Mouse (Mus musculus) lung, adult 2 months (tissue): Measurements from ENCODE around the gene Ddx54. TPM values are rescaled to one million over a fixed set of nuclear protein-coding genes. Genes with fewer than 3 reads are reported as not detected.

Experiments used
- DNase-seq: peaks from one replicate; pipeline ENCODE4 v3.0.0; 2022
- H3K4me1 ChIP-seq: fragments of 200-500 bp; 2 replicates; pipeline ENCODE4 v1.6.1; 2011; ENCODE audit warnings: low read length; ENCODE audit not compliant: control insufficient read depth, insufficient read depth
- H3K4me3 ChIP-seq: fragments of 200-500 bp; replicated peaks from 2 replicates; pipeline ENCODE3; 2011; ENCODE audit warnings: low read depth, mild to moderate bottlenecking, control low read depth, low read length; ENCODE audit errors: extremely low read depth
- CTCF ChIP-seq: fragments of 200-500 bp; IDR thresholded peaks from 2 replicates; pipeline ENCODE4 v1.5.1; 2011; ENCODE audit warnings: mild to moderate bottlenecking, low read length, control low read depth; ENCODE audit not compliant: insufficient read depth
- POLR2A ChIP-seq: fragments of 200-500 bp; IDR thresholded peaks from 2 replicates; pipeline ENCODE4 v1.6.1; 2011; ENCODE audit warnings: low read depth, mild to moderate bottlenecking, control low read depth, low read length, borderline replicate concordance; ENCODE audit errors: extremely low read depth
- WGBS: fragments of 180-500 bp; shearing (Covaris S2); methylation state at CpG from one replicate; pipeline ENCODE4 v1.1.7; 2018; 5-methylcytosine and 5-hydroxymethylcytosine counted together
- polyA plus RNA-seq: library from polyadenylated mRNA; depleted of rRNA; stranded (reverse); fragments of >200 nt; gene quantifications from 2 replicates; pipeline ENCODE4 v1.2.3, GENCODE M21; 2012

The Ddx54 gene
- polyA plus RNA-seq, 1 experiment, result 39.2 TPM

- TF ChIP-seq CTCF (no peak), POLR2A (no peak)
- Histone ChIP-seq H3K4me3 (no peak overlapping the region), H3K4me1 (no peaks in the 10 kb centered on the region)
- 83% methylated on average over 10 of the region's 10 CpGs for WGBS
- DNase-seq, result no peak
Measured at GRCm38 (mm10) chr5:120621846-120622197, 9.3 kb downstream of the Ddx54 start.

GRCm38 (mm10) chr5:120622198-120622851 is 9.8 kb downstream of the Ddx54 start:
- no peak overlapping the region for H3K4me3 ChIP-seq
- 63% methylated on average over 5 of the region's 5 CpGs for WGBS
- DNase-seq, result no peak
- no peak for TF ChIP-seq POLR2A
- no peak for TF ChIP-seq CTCF
- H3K4me1 ChIP-seq, result no peaks in the 10 kb centered on the region

GRCm38 (mm10) chr5:120624427-120624826 is 11.9 kb downstream of the Ddx54 start:
- no peak for DNase-seq
- Histone ChIP-seq H3K4me1 (no peaks in the 10 kb centered on the region), H3K4me3 (no peak overlapping the region)
- no peak for TF ChIP-seq CTCF
- TF ChIP-seq POLR2A, result no peak
- WGBS, result 84% methylated on average over 10 of the region's 10 CpGs

GRCm38 (mm10) chr5:120626399-120626798 is 13.9 kb downstream of the Ddx54 start:
- 66% methylated on average over 19 of the region's 19 CpGs for whole genome bisulfite sequencing
- Histone ChIP-seq H3K4me3 (no peak overlapping the region), H3K4me1 (no peaks in the 10 kb centered on the region)
- no peak for DNase-seq
- TF ChIP-seq POLR2A (no peak), CTCF (no peak)

GRCm38 (mm10) chr5:120627515-120628300 is 15.2 kb downstream of the Ddx54 start:
- Histone ChIP-seq H3K4me1 (no peaks in the 10 kb centered on the region), H3K4me3 (no peak overlapping the region)
- 89% methylated on average over 15 of the region's 15 CpGs for WGBS
- DNase-seq, result no peak
- TF ChIP-seq POLR2A, result no peak

GRCm38 (mm10) chr5:120628624-120629023 is 16.1 kb downstream of the Ddx54 start:
- H3K4me1 ChIP-seq, result no peaks in the 10 kb centered on the region
- no peak for DNase-seq
- no peak for TF ChIP-seq CTCF
- TF ChIP-seq POLR2A, result 0 out of 2 replicates have a peak, but pooled peaks have one; percentile 5
- WGBS, result 42% methylated on average over 7 of the region's 7 CpGs
- no peak overlapping the region for H3K4me3 ChIP-seq

GRCm38 (mm10) chr5:120631128-120631527 is 18.6 kb downstream of the Ddx54 start:
- Histone ChIP-seq H3K4me1 (no peaks in the 10 kb centered on the region), H3K4me3 (no peak overlapping the region)
- no peak for DNase-seq
- no peak for TF ChIP-seq POLR2A
- TF ChIP-seq CTCF, result no peak
- 8% methylated on average over 29 of the region's 29 CpGs for WGBS

GRCm38 (mm10) chr5:120631892-120632291 is 19.4 kb downstream of the Ddx54 start:
- no peak for DNase-seq
- TF ChIP-seq CTCF (0 out of 2 replicates have a peak, but pooled peaks have one; percentile 4), POLR2A (no peak)
- no peak overlapping the region for H3K4me3 ChIP-seq
- H3K4me1 ChIP-seq, result no peaks in the 10 kb centered on the region
- 84% methylated on average over 5 of the region's 5 CpGs for WGBS

- Histone ChIP-seq H3K4me3 (no peak within 1 kb of the TSS), H3K4me1 (no peaks in the 10 kb centered on the region)
- 42% methylated on average over 9 of the region's 9 CpGs for WGBS
- TF ChIP-seq POLR2A, result no peak
- no peak for TF ChIP-seq CTCF
- DNase-seq, result no peak
Measured at GRCm38 (mm10) chr5:120634131-120634530, 21.6 kb downstream of the Ddx54 start, which contains the start of gene Cfap73. Gene Cfap73, minus strand, starts transcription at chr5:120634235.

GRCm38 (mm10) chr5:120634860-120635259 is 22.3 kb downstream of the Ddx54 start:
- TF ChIP-seq CTCF, result no peak
- no peak for TF ChIP-seq POLR2A
- Histone ChIP-seq H3K4me3 (no peak overlapping the region), H3K4me1 (no peaks in the 10 kb centered on the region)
- 39% methylated on average over 5 of the region's 5 CpGs for WGBS
- no peak for DNase-seq
